Mouse (Mus musculus) MN1 (cell line): ENCODE measurements around the gene Kdm4b.
A peak's percentile ranks its signal among the peaks of the same experiment; 100 is the strongest.

ENCODE experiments used
- DNase-seq: peaks from one replicate; pipeline ENCODE4 v3.0.0-alpha.2; 2016; ENCODE audit warnings: low spot score

The Kdm4b gene

GRCm38 (mm10) chr17:56348128-56348527 lies 22.3 kb downstream of the Kdm4b start:
- no peak for DNase-seq

DNA sequence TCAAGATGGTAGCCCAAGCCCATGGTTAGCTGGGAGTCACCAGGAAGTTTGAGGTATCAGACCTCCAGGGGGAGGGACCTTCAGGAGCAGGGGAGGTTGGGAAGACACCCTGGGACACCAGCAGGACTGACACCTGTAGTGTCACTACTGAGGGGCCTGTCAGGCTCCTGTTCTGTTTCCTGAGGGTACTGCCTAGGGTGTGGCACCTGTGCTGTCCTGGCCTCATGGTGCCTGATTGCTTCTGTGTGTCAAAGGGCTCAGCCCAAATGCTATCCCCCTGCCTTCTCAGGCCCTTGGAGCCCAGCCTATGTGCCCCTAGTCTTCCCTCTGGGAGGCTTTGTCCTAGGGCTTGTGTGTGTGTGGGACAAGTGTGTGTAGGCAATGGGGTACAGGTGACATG lies 22.7 kb downstream of the Kdm4b start:
- no peak for DNase-seq

- peak; percentile 87 for DNase-seq
These were observed 24.8 kb downstream of the Kdm4b start for GRCm38 (mm10) chr17:56350694-56351093.

GRCm38 (mm10) chr17:56356921-56357885 lies 31.3 kb downstream of the Kdm4b start:
- peak; percentile 88 for DNase-seq

DNA sequence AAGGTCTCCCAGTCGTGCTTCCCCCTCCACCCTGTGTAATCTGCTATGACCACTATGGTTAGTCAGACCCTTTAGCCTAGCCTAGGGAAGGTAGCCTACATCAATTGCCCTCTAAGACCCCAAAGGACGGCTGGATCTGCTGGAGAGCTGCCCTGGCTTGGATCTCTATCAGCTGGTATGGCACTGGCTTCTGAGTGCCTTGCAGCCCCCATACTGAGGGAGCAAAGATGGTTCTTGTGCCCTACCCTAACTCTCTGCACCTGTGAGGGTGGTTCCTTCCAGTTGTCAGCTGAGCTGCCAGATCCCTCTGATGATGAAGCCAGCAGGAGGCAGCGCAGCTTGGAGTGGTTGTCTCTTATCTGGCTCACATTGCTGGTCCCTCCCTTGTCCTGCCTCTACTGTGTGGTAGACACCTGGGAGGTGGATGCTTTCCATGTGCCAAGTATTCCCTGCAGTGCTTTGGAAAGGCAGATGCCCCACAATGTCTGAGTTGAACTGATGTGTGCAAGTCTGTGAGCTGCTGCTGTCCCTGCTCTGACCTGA lies 33.4 kb downstream of the Kdm4b start:
- DNase-seq = no peak

GRCm38 (mm10) chr17:56359864-56360263 lies 34.0 kb downstream of the Kdm4b start:
- no peak for DNase-seq

- peak; percentile 76 for DNase-seq
These were observed 34.6 kb downstream of the Kdm4b start for GRCm38 (mm10) chr17:56360451-56360850.

DNA sequence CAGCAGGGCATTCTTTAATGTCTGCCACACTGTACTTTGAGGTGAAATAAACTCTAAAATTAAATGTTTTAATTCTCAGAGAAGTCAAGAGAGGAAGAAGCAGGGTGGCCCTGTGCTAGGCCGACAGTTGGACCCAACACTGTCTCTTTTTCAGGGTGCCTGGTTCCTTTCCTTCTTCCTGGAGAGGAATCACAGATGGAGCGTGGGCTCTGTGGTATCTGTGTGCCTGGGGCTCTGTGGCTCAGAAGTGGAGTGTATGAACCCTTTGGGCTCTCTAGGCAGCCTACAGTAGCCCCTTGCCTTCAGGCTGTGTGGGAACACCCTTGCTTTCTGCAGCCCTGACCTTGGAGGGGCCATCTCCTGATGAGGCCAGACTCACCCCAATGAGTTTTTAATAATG lies 35.7 kb downstream of the Kdm4b start:
- no peak for DNase-seq

DNA sequence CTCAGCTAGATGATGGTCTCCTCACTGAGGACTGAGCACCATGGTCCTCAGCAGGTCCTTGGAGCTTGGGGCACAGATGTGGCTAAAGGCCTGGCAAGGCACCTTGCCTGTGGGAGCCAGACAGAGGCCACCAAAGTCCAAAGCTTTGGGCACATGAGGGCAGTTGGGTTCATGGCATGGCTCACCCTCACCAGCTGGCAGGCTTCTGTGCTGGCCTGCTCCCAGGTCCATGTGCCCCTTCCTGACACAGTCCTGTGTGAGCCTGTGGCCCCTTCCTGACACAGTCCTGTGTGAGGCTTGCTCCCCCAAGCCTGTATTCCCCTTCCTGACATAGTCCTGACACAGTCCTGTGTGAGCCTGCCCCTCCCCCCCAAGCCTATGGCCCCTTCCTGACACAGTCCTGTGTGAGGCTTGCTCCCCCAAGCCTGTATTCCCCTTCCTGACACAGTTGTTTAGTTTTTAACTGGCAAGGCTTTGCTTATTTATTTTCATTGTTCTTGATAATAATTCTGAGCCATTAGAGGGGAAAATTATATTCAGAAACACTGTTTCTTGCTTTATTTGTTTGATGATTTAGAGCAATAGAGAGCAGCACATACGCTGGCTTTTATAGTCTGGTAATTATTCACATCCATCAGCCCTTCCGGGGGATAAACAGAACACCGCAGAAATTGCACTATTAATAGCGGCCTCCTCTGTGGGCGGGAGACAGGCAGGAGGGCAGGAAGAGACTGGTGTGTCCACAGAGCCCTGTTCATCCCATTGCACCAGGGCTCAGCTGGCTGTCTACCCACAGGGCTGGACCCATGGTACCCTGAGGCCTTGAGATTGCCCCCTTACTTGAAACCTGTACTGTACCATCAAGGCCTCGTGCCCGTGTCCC lies 40.2 kb downstream of the Kdm4b start:
- DNase-seq = no peak

DNA sequence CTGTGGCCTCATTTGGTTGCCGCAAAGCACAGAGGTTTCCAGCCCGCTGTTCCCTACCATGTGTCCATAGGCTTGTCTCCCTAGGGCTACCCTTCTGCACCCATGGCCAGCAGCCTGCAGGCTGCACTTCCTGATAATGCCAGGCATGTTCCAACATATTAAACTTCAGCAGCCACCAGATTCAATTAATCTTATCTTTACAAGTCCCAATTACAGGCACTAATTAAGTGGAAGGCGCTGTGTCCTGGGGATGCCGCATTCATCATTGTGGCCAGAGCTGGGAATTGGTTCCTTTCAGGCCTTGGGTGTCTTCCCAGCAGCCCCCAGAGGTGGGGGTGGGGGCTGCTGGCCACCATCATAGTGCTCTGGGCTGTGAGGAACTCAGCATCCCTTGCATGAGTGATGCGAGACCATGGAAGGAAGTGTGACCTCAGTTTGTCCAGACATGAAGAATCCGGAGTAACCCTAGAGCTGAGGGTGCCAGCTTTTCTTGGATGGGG lies 42.5 kb downstream of the Kdm4b start:
- peak; percentile 91 for DNase-seq

GRCm38 (mm10) chr17:56370090-56370489 lies 44.2 kb downstream of the Kdm4b start:
- no peak for DNase-seq

DNA sequence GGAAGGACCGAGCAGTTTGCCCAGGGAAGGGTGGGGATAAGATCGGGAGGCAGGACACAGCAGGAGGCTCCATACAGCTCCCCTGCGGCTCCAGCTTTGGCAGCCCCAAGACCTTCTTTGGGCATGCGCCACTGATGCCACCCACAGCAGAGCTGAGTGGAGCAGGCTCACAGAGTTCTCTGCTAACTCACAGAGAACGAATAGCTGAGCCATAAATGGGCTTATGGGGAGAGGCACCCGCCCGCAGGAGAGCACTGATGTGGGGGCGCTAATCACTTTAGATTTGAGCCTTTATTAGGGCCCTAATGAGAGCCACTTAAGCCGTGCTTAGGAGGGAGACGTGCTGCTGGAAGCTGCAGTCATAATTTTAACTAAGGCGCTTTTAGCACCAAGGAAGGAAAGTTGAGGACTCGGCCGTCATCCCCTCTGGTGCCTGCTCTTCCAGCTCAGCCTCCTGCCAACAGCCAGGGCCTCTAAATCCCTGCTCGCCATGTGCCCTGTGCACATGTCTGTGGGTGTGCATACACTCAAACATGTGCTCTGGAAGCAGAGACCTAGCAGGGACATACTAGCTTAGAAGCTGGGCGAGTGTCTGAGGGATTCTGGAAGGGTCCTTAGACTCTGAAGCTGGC lies 45.3 kb downstream of the Kdm4b start:
- no peak for DNase-seq

DNA sequence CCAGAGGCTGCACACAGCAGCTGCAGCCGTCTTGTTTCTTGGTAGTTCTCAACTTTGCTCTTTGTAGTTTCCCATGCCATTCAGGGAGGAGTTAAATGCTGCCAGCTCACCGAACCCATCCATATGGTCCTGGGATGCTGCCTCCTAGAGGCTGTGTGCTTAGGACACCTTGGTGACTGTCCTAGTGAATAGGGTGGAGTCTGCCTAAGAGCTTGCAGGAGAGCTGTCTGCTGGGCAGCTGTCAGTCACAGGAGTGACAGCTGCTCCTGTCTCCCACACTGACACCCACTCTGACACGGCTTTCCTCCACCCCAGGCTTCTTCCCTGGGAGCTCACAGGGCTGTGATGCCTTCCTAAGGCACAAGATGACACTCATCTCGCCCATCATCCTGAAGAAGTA lies 46.2 kb downstream of the Kdm4b start:
- no peak for DNase-seq

GRCm38 (mm10) chr17:56373136-56374034 lies 47.5 kb downstream of the Kdm4b start:
- no peak for DNase-seq

GRCm38 (mm10) chr17:56374851-56375250 lies 49.0 kb downstream of the Kdm4b start:
- DNase-seq = no peak

DNA sequence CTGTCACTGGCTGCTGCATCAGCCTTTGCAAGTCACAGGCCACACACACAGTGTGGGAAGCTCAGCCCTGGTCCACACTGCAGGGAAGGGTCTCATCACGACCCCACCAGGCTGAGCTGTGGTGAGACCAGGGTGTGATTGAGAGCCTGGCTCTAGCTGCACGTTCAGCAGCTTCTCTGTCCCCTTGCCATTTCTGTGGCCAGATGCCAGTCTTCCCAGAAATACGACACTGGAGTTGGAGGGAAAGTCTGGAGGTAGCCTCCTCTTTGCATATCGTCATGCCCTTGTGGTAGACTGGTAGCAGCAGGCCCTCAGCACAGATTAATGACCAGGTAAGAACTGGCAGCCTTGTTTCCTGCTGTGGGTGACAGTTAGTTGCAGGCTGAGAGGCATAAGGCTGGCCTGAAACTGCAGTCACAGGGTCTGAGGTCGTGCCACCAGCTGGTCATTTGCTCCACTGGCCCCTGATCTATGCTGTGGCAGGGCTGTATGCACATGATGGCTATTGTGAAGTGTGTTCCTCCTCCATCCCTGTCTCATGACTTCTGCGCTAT lies 53.5 kb downstream of the Kdm4b start:
- DNase-seq = no peak

DNA sequence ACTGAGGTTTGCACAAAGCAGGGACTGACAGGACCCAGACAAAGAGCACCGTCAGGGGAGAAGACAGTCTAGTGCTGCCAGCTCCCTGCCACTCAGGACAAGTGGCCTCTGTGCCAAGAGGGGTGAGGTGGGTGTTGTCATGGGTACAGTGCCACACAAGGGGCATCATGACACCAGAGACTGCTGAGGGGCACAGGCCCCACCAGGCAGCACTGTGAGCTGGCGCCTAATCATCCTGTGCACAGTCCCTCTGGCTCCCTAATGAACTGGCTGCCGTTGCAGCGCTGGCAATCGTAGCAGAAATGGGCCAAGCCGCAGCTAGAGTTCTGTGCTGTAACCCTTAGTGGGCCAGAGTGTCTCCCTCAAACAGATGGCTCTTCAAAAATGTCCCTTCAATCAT lies 54.4 kb downstream of the Kdm4b start:
- no peak for DNase-seq

- DNase-seq = no peak
These were observed 55.3 kb downstream of the Kdm4b start for GRCm38 (mm10) chr17:56381183-56381582.

- no peak for DNase-seq
These were observed 57.1 kb downstream of the Kdm4b start for GRCm38 (mm10) chr17:56382997-56383396.

DNA sequence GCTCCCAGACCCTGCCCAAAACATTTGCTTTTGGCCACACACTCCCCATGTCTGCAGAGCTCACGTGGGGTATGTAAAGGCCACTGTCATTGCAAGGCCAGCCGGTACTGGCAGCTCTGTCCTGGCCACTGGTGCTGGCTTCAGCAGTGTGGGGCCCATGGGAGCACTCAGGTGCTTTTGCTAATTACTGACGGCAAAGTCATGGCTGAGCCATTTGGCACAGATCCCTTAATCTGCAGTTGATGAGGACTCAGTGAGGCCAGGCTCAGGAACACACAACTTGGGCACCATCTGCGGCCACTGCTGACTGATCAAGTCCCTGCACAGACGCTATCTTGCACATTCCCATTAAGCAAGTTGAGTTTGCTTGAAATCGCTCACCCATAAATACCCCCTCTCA lies 59.0 kb downstream of the Kdm4b start:
- no peak for DNase-seq

GRCm38 (mm10) chr17:56387612-56388011 lies 61.8 kb downstream of the Kdm4b start:
- DNase-seq = no peak
